Mouse (Mus musculus): ENCODE data around the gene Ehd1. TPM values are rescaled to one million over a fixed set of nuclear protein-coding genes. Genes with fewer than 3 reads are reported as not detected.
A peak's percentile ranks its signal among the peaks of the same experiment; 100 is the strongest.
"Not testable (repeated sequence)": the region's sequence is repeated elsewhere in the genome, so short reads cannot be mapped to it uniquely, and the experiment has no call there.

Gene Ehd1
- polyA plus RNA-seq, 1 experiment = 96.3 TPM

GRCm38 (mm10) chr19:6286434-6287401 is 10.2 kb downstream of the Ehd1 start:
- TF ChIP-seq POLR2A (IDR thresholded peaks at IDR 0.05; ENCODE audit: borderline replicate concordance, low read depth, low read length) (no peak), CTCF (IDR thresholded peaks at IDR 0.05; ENCODE audit: low read depth, low read length) (no peak)
- no peak overlapping the region for H3K27ac ChIP-seq (ENCODE audit: insufficient read depth, low read depth, low read length)
- H3K4me3 ChIP-seq (ENCODE audit: insufficient read depth, low read length) = no peak overlapping the region
- H3K4me1 ChIP-seq (ENCODE audit: control insufficient read depth, insufficient read depth, low read length) = peaks cover 28% of the 10 kb centered on the region

- no peak overlapping the region for H3K4me3 ChIP-seq (ENCODE audit: insufficient read depth, low read length)
- TF ChIP-seq CTCF (IDR thresholded peaks at IDR 0.05; ENCODE audit: low read depth, low read length) = no peak
- TF ChIP-seq POLR2A (IDR thresholded peaks at IDR 0.05; ENCODE audit: borderline replicate concordance, low read depth, low read length) = no peak
- peaks cover 42% of the 10 kb centered on the region for H3K4me1 ChIP-seq (ENCODE audit: control insufficient read depth, insufficient read depth, low read length)
- H3K27ac ChIP-seq (ENCODE audit: insufficient read depth, low read depth, low read length) = no peak overlapping the region
These were observed 11.8 kb downstream of the Ehd1 start for GRCm38 (mm10) chr19:6288236-6288894.

GRCm38 (mm10) chr19:6289696-6290238 is 13.2 kb downstream of the Ehd1 start:
- Histone ChIP-seq H3K27ac (ENCODE audit: insufficient read depth, low read depth, low read length) (no peak overlapping the region), H3K4me1 (ENCODE audit: control insufficient read depth, insufficient read depth, low read length) (peaks cover 50% of the 10 kb centered on the region), H3K4me3 (ENCODE audit: insufficient read depth, low read length) (no peak overlapping the region)
- TF ChIP-seq CTCF (IDR thresholded peaks at IDR 0.05; ENCODE audit: low read depth, low read length) (no peak), POLR2A (IDR thresholded peaks at IDR 0.05; ENCODE audit: borderline replicate concordance, low read depth, low read length) (no peak)

GRCm38 (mm10) chr19:6290720-6291116 is 14.2 kb downstream of the Ehd1 start:
- H3K4me3 ChIP-seq (ENCODE audit: insufficient read depth, low read length); H3K27ac ChIP-seq (ENCODE audit: insufficient read depth, low read depth, low read length): not testable (repeated sequence)
- H3K4me1 ChIP-seq (ENCODE audit: control insufficient read depth, insufficient read depth, low read length) = peaks cover 60% of the 10 kb centered on the region

GRCm38 (mm10) chr19:6291117-6291781 is 14.7 kb downstream of the Ehd1 start:
- H3K4me3 ChIP-seq (ENCODE audit: insufficient read depth, low read length) = no peak overlapping the region
- TF ChIP-seq CTCF (IDR thresholded peaks at IDR 0.05; ENCODE audit: low read depth, low read length) (no peak), POLR2A (IDR thresholded peaks at IDR 0.05; ENCODE audit: borderline replicate concordance, low read depth, low read length) (no peak)
- no peak overlapping the region for H3K27ac ChIP-seq (ENCODE audit: insufficient read depth, low read depth, low read length)
- H3K4me1 ChIP-seq (ENCODE audit: control insufficient read depth, insufficient read depth, low read length) = peaks cover 65% of the 10 kb centered on the region

GRCm38 (mm10) chr19:6292262-6292661 is 15.7 kb downstream of the Ehd1 start:
- no peak for TF ChIP-seq CTCF (IDR thresholded peaks at IDR 0.05; ENCODE audit: low read depth, low read length)
- TF ChIP-seq POLR2A (IDR thresholded peaks at IDR 0.05; ENCODE audit: borderline replicate concordance, low read depth, low read length) = no peak
- H3K4me1 ChIP-seq (ENCODE audit: control insufficient read depth, insufficient read depth, low read length) = peaks cover 75% of the 10 kb centered on the region
- no peak overlapping the region for H3K4me3 ChIP-seq (ENCODE audit: insufficient read depth, low read length)
- H3K27ac ChIP-seq (ENCODE audit: insufficient read depth, low read depth, low read length) = no peak overlapping the region

GRCm38 (mm10) chr19:6294301-6294700 is 17.8 kb downstream of the Ehd1 start:
- Histone ChIP-seq H3K4me1 (ENCODE audit: control insufficient read depth, insufficient read depth, low read length) (peaks cover 85% of the 10 kb centered on the region), H3K27ac (ENCODE audit: insufficient read depth, low read depth, low read length) (no peak overlapping the region), H3K4me3 (ENCODE audit: insufficient read depth, low read length) (no peak overlapping the region)
- TF ChIP-seq POLR2A (IDR thresholded peaks at IDR 0.05; ENCODE audit: borderline replicate concordance, low read depth, low read length) (no peak), CTCF (IDR thresholded peaks at IDR 0.05; ENCODE audit: low read depth, low read length) (no peak)

GRCm38 (mm10) chr19:6296551-6297210 is 20.2 kb downstream of the Ehd1 start:
- Histone ChIP-seq H3K27ac (ENCODE audit: insufficient read depth, low read depth, low read length) (peak overlapping the region; percentile 81), H3K4me3 (ENCODE audit: insufficient read depth, low read length) (no peak overlapping the region), H3K4me1 (ENCODE audit: control insufficient read depth, insufficient read depth, low read length) (peaks cover 87% of the 10 kb centered on the region)
- TF ChIP-seq CTCF (IDR thresholded peaks at IDR 0.05; ENCODE audit: low read depth, low read length) (no peak), POLR2A (IDR thresholded peaks at IDR 0.05; ENCODE audit: borderline replicate concordance, low read depth, low read length) (no peak)

- H3K4me3 ChIP-seq (ENCODE audit: insufficient read depth, low read length) = 0 out of 2 replicates have a peak overlapping the region, but pooled peaks have one; percentile 2
- peaks cover 87% of the 10 kb centered on the region for H3K4me1 ChIP-seq (ENCODE audit: control insufficient read depth, insufficient read depth, low read length)
- TF ChIP-seq POLR2A (IDR thresholded peaks at IDR 0.05; ENCODE audit: borderline replicate concordance, low read depth, low read length) (no peak), CTCF (IDR thresholded peaks at IDR 0.05; ENCODE audit: low read depth, low read length) (no peak)
- peak overlapping the region; percentile 81 for H3K27ac ChIP-seq (ENCODE audit: insufficient read depth, low read depth, low read length)
These were observed 21.1 kb downstream of the Ehd1 start for GRCm38 (mm10) chr19:6297641-6298040.

Data from bone marrow macrophage, adult 2 months (primary cell).